Mouse (Mus musculus): ENCODE data around the gene Stap2. TPM values are rescaled to one million over a fixed set of nuclear protein-coding genes. Genes with fewer than 3 reads are reported as not detected.

Gene Stap2
- polyA plus RNA-seq, 1 experiment from 2014 or later = 15.9 TPM

- Histone ChIP-seq H3K9me3 (ENCODE audit: control insufficient read depth, low read length) (no peaks in the 10 kb centered on the region), H3K9ac (ENCODE audit: low read length) (peak overlapping the region; percentile 69), H3K4me3 (ENCODE audit: control insufficient read depth in 1 of 2, insufficient read depth in 1 of 2, low read depth in 1 of 2, low read length in 2 of 2) (peak overlapping the region; percentile 25 to 93), H3K27ac (replicated peaks in 1 of 2; ENCODE audit: control insufficient read depth in 1 of 2, insufficient read depth in 1 of 2, low read depth in 2 of 2, low read length in 2 of 2) (no peak overlapping the region; a peak in 1 of 4 replicates), H3K36me3 (ENCODE audit: control insufficient read depth, insufficient read depth, low read length) (peaks cover 22% of the 10 kb centered on the region), H3K4me1 (ENCODE audit: control insufficient read depth in 2 of 2, insufficient read depth in 2 of 2, low read length in 2 of 2) (peaks cover 7 to 24% of the 10 kb centered on the region in 2 experiments), H3K27me3 (ENCODE audit: control insufficient read depth, insufficient read depth, low read length) (no peaks in the 10 kb centered on the region), H3K4me2 (ENCODE audit: low read length) (peak overlapping the region; percentile 61)
- ATAC-seq (ENCODE audit: insufficient number of reproducible peaks, insufficient read depth, low FRiP score, low read depth) = no peak
- 34% methylated on average over 13 of the region's 13 CpGs for WGBS
Observed at GRCm38 (mm10) chr17:56036901-56037287, 31.5 kb upstream of the Stap2 start.

- peak within 1 kb of the TSS; percentile 65 for H3K4me2 ChIP-seq (ENCODE audit: low read length)
- ATAC-seq (ENCODE audit: insufficient number of reproducible peaks, insufficient read depth, low FRiP score, low read depth) = peak; percentile 92
- peak within 1 kb of the TSS; percentile 96 for H3K9ac ChIP-seq (ENCODE audit: low read length)
- peaks cover 22% of the 10 kb centered on the region for H3K36me3 ChIP-seq (ENCODE audit: control insufficient read depth, insufficient read depth, low read length)
- peak within 1 kb of the TSS; percentile 71 to 93 for H3K4me3 ChIP-seq (ENCODE audit: control insufficient read depth in 1 of 2, insufficient read depth in 1 of 2, low read depth in 1 of 2, low read length in 2 of 2)
- H3K27me3 ChIP-seq (ENCODE audit: control insufficient read depth, insufficient read depth, low read length) = no peaks in the 10 kb centered on the region
- WGBS = under 1% methylated on average over 74 of the region's 74 CpGs
- no peaks in the 10 kb centered on the region for H3K9me3 ChIP-seq (ENCODE audit: control insufficient read depth, low read length)
- H3K4me1 ChIP-seq (ENCODE audit: control insufficient read depth in 2 of 2, insufficient read depth in 2 of 2, low read length in 2 of 2) = peaks cover 7 to 20% of the 10 kb centered on the region in 2 experiments
- peak within 1 kb of the TSS; percentile 72 to 89 for H3K27ac ChIP-seq (replicated peaks in 1 of 2; ENCODE audit: control insufficient read depth in 1 of 2, insufficient read depth in 1 of 2, low read depth in 2 of 2, low read length in 2 of 2)
Observed at GRCm38 (mm10) chr17:56036176-56036900, 31.0 kb upstream of the Stap2 start, which contains the start of gene Sh3gl1. Gene Sh3gl1 (minus strand): TSS chr17:56036635.

GRCm38 (mm10) chr17:56035216-56035615 lies 29.8 kb upstream of the Stap2 start:
- Histone ChIP-seq H3K9me3 (ENCODE audit: control insufficient read depth, low read length) (no peaks in the 10 kb centered on the region), H3K4me1 (ENCODE audit: control insufficient read depth in 2 of 2, insufficient read depth in 2 of 2, low read length in 2 of 2) (peaks cover 3 to 16% of the 10 kb centered on the region in 2 experiments; a peak in 3 of 4 replicates), H3K4me3 (ENCODE audit: control insufficient read depth in 1 of 2, insufficient read depth in 1 of 2, low read depth in 1 of 2, low read length in 2 of 2) (peak overlapping the region; percentile 22 to 93), H3K4me2 (ENCODE audit: low read length) (peak overlapping the region; percentile 65), H3K9ac (ENCODE audit: low read length) (peak overlapping the region; percentile 96), H3K36me3 (ENCODE audit: control insufficient read depth, insufficient read depth, low read length) (peaks cover 24% of the 10 kb centered on the region), H3K27me3 (ENCODE audit: control insufficient read depth, insufficient read depth, low read length) (no peaks in the 10 kb centered on the region), H3K27ac (replicated peaks in 1 of 2; ENCODE audit: control insufficient read depth in 1 of 2, insufficient read depth in 1 of 2, low read depth in 2 of 2, low read length in 2 of 2) (no peak overlapping the region)
- 74% methylated on average over 4 of the region's 4 CpGs for WGBS
- no peak for ATAC-seq (ENCODE audit: insufficient number of reproducible peaks, insufficient read depth, low FRiP score, low read depth)

DNA sequence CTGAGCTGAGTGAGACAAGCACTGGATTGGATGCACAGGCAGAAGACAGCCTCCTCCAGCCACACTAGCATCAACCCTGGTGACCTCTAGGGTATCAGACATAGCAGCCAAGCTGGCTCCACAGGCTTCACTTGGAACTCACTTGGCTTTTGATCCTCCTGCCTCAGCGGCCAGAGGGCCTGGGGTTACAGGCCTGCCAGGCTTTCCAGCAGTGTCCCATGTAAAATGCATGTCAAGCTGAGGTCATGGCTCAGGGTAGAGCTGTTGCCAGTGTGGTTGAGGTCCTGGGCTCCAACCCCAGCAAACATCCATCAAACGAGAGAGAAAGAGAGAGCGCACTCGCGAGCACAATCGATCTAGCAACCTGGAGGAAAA lies 29.3 kb upstream of the Stap2 start:
- Histone ChIP-seq H3K27ac (replicated peaks in 1 of 2; ENCODE audit: control insufficient read depth in 1 of 2, insufficient read depth in 1 of 2, low read depth in 2 of 2, low read length in 2 of 2) (no peak overlapping the region), H3K9me3 (ENCODE audit: control insufficient read depth, low read length) (no peaks in the 10 kb centered on the region), H3K4me2 (ENCODE audit: low read length) (peak overlapping the region; percentile 65), H3K36me3 (ENCODE audit: control insufficient read depth, insufficient read depth, low read length) (peaks cover 25% of the 10 kb centered on the region), H3K27me3 (ENCODE audit: control insufficient read depth, insufficient read depth, low read length) (no peaks in the 10 kb centered on the region), H3K4me3 (ENCODE audit: control insufficient read depth in 1 of 2, insufficient read depth in 1 of 2, low read depth in 1 of 2, low read length in 2 of 2) (no peak overlapping the region), H3K9ac (ENCODE audit: low read length) (no peak overlapping the region; the same call in 1 of the 2 replicates), H3K4me1 (ENCODE audit: control insufficient read depth in 2 of 2, insufficient read depth in 2 of 2, low read length in 2 of 2) (peaks cover 3 to 16% of the 10 kb centered on the region in 2 experiments; a peak in 3 of 4 replicates)
- 82% methylated on average over 6 of the region's 6 CpGs for WGBS
- no peak for ATAC-seq (ENCODE audit: insufficient number of reproducible peaks, insufficient read depth, low FRiP score, low read depth)

- 81% methylated on average over 7 of the region's 7 CpGs for WGBS
- H3K27ac ChIP-seq (replicated peaks in 1 of 2; ENCODE audit: control insufficient read depth in 1 of 2, insufficient read depth in 1 of 2, low read depth in 2 of 2, low read length in 2 of 2) = no peak overlapping the region
- H3K4me1 ChIP-seq (ENCODE audit: control insufficient read depth in 2 of 2, insufficient read depth in 2 of 2, low read length in 2 of 2) = peaks cover 3 to 16% of the 10 kb centered on the region in 2 experiments; a peak in 3 of 4 replicates
- no peaks in the 10 kb centered on the region for H3K9me3 ChIP-seq (ENCODE audit: control insufficient read depth, low read length)
- H3K9ac ChIP-seq (ENCODE audit: low read length) = peak overlapping the region; percentile 16; the same call in 1 of the 2 replicates
- no peak overlapping the region for H3K4me3 ChIP-seq (ENCODE audit: control insufficient read depth in 1 of 2, insufficient read depth in 1 of 2, low read depth in 1 of 2, low read length in 2 of 2)
- no peaks in the 10 kb centered on the region for H3K27me3 ChIP-seq (ENCODE audit: control insufficient read depth, insufficient read depth, low read length)
- ATAC-seq (ENCODE audit: insufficient number of reproducible peaks, insufficient read depth, low FRiP score, low read depth) = no peak
- H3K36me3 ChIP-seq (ENCODE audit: control insufficient read depth, insufficient read depth, low read length) = peaks cover 30% of the 10 kb centered on the region
- H3K4me2 ChIP-seq (ENCODE audit: low read length) = no peak overlapping the region
Observed at GRCm38 (mm10) chr17:56034040-56034725, 28.8 kb upstream of the Stap2 start.

DNA sequence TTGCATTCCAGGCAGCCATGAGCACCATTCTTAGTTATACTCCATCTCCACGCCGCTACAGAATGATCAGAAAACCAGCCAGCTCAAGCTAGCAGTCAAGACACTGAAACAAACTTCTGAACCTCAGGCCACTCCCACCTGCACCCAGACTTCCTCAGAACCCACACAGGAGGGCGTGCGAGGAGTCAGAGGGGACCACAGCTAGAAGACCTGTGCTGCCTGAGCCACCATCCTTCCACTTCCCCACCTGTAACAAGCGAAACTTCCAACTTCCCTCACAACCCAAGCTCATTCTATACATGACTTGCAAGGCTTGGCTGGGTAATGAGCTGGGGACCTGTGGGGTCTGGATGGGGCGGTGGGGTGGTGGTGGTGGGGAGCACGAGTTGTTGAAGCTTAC lies 27.4 kb upstream of the Stap2 start:
- Histone ChIP-seq H3K27ac (replicated peaks in 1 of 2; ENCODE audit: control insufficient read depth in 1 of 2, insufficient read depth in 1 of 2, low read depth in 2 of 2, low read length in 2 of 2) (no peak overlapping the region), H3K4me2 (ENCODE audit: low read length) (no peak overlapping the region), H3K4me3 (ENCODE audit: control insufficient read depth in 1 of 2, insufficient read depth in 1 of 2, low read depth in 1 of 2, low read length in 2 of 2) (no peak overlapping the region), H3K4me1 (ENCODE audit: control insufficient read depth in 2 of 2, insufficient read depth in 2 of 2, low read length in 2 of 2) (peaks cover 5 to 16% of the 10 kb centered on the region in 2 experiments; a peak in 3 of 4 replicates), H3K9me3 (ENCODE audit: control insufficient read depth, low read length) (no peaks in the 10 kb centered on the region), H3K27me3 (ENCODE audit: control insufficient read depth, insufficient read depth, low read length) (no peaks in the 10 kb centered on the region), H3K36me3 (ENCODE audit: control insufficient read depth, insufficient read depth, low read length) (peaks cover 40% of the 10 kb centered on the region), H3K9ac (ENCODE audit: low read length) (no peak overlapping the region)
- ATAC-seq (ENCODE audit: insufficient number of reproducible peaks, insufficient read depth, low FRiP score, low read depth) = no peak
- 74% methylated on average over 7 of the region's 7 CpGs for WGBS

DNA sequence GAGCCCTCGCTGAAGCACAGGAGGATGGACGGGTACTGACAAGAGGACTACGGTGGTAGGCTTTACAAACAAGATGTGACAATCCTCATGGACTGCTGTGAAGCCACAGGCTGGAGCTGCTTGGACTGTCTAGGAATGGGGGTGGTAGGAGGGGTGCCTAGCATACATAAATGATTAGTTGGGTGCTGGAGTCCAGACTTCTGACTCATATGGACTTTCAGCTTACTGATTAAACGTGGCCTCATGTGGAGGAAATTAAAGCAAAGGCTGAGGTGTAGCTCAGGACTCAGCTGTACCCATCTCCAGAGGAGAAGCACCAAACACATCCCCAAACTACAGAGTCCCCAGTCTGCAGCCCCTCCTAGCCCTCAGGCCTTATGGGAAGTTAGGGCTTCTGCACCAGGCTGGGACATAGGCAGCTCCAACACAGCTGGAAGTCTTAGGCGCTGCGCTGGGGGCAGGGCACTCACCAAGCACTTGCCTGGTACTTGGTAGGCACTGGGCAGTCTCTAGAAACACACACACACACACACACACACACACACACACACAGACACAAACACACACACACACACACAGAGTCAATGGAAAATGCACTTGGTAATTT lies 26.8 kb upstream of the Stap2 start:
- H3K4me1 ChIP-seq (ENCODE audit: control insufficient read depth in 2 of 2, insufficient read depth in 2 of 2, low read length in 2 of 2) = peaks cover 10 to 16% of the 10 kb centered on the region in 2 experiments; a peak in 3 of 4 replicates
- no peak overlapping the region for H3K27ac ChIP-seq (replicated peaks in 1 of 2; ENCODE audit: control insufficient read depth in 1 of 2, insufficient read depth in 1 of 2, low read depth in 2 of 2, low read length in 2 of 2)
- ATAC-seq (ENCODE audit: insufficient number of reproducible peaks, insufficient read depth, low FRiP score, low read depth) = no peak
- no peak overlapping the region for H3K9ac ChIP-seq (ENCODE audit: low read length)
- no peaks in the 10 kb centered on the region for H3K9me3 ChIP-seq (ENCODE audit: control insufficient read depth, low read length)
- no peaks in the 10 kb centered on the region for H3K27me3 ChIP-seq (ENCODE audit: control insufficient read depth, insufficient read depth, low read length)
- peaks cover 44% of the 10 kb centered on the region for H3K36me3 ChIP-seq (ENCODE audit: control insufficient read depth, insufficient read depth, low read length)
- WGBS = 69% methylated on average over 6 of the region's 6 CpGs
- H3K4me3 ChIP-seq (ENCODE audit: control insufficient read depth in 1 of 2, insufficient read depth in 1 of 2, low read depth in 1 of 2, low read length in 2 of 2) = no peak overlapping the region
- H3K4me2 ChIP-seq (ENCODE audit: low read length) = no peak overlapping the region
